8 mouse cellular contexts compared by ENCODE assay signal in genomic region chr7:105580627-105581089, GRCm38 (mm10). TPM values are rescaled to one million over a fixed set of nuclear protein-coding genes. Genes with fewer than 3 reads are reported as not detected.
A peak's percentile ranks its signal among the peaks of the same experiment; 100 is the strongest.
DNase-seq lines count a peak whose midpoint lies in the region; ATAC-seq and TF ChIP-seq lines count a peak whose summit lies in the region.

No protein-coding gene starts in this region.

- H3K4me2 ChIP-seq in hindbrain, embryonic 11.5 days (replicated peaks; ENCODE audit: low read depth, low read length): peak overlapping the region; percentile 41
- H3K4me2 ChIP-seq in liver, postnatal 0 days (ENCODE audit: low read depth, low read length): peak overlapping the region; percentile 95

- no peak for TF ChIP-seq CTCF in E14TG2a.4 (conservative IDR thresholded peaks at IDR 0.05; ENCODE audit: low read length)
- TF ChIP-seq CTCF in liver, postnatal 0 days (IDR thresholded peaks at IDR 0.05; ENCODE audit: low read depth): no peak

- no peak for TF ChIP-seq EP300 in liver, postnatal 0 days (IDR thresholded peaks at IDR 0.05; ENCODE audit: low read depth)

- H3K9ac ChIP-seq in hindbrain, embryonic 11.5 days (ENCODE audit: low read depth, low read length): peak overlapping the region; percentile 84
- no peak overlapping the region; the same call in 1 of the 2 replicates for H3K9ac ChIP-seq in liver, postnatal 0 days (replicated peaks)

- DNase-seq in gastrocnemius, postnatal 10 days: peak; percentile 21
- DNase-seq in gastrocnemius, postnatal 4 days (ENCODE audit: low spot score in 2 of 2): no peak
- DNase-seq in embryo, embryonic 10.5 days (ENCODE audit: low spot score): peak; percentile 71
- peak; percentile 61 for DNase-seq in hindbrain, embryonic 11.5 days (ENCODE audit: low spot score)
- DNase-seq in liver, postnatal 0 days: no peak
- DNase-seq in ovary, postnatal 10 days (ENCODE audit: low spot score): no peak
- no peak for DNase-seq in thymus, postnatal 0 days (ENCODE audit: low spot score)

- H3K27me3 ChIP-seq in E14TG2a.4 (ENCODE audit: insufficient read depth, low read length): peaks cover 26% of the 10 kb centered on the region; the same call in 1 of the 2 replicates
- no peaks in the 10 kb centered on the region for H3K27me3 ChIP-seq in hindbrain, embryonic 11.5 days (ENCODE audit: control insufficient read depth, insufficient read depth, low read length)
- H3K27me3 ChIP-seq in liver, postnatal 0 days (ENCODE audit: insufficient read depth, low read length): peaks cover 10% of the 10 kb centered on the region; the same call in 1 of the 2 replicates

- H3K4me3 ChIP-seq in E14TG2a.4 (replicated peaks; ENCODE audit: low read length): peak overlapping the region; percentile 88
- H3K4me3 ChIP-seq in hindbrain, embryonic 11.5 days (ENCODE audit: low read depth, low read length): peak overlapping the region; percentile 76
- H3K4me3 ChIP-seq in liver, postnatal 0 days (ENCODE audit: low read depth, low read length): peak overlapping the region; percentile 69

- WGBS in hindbrain, embryonic 11.5 days: under 1% methylated on average over 16 of the region's 22 CpGs
- 13% methylated on average over 15 of the region's 22 CpGs for WGBS in liver, postnatal 0 days (ENCODE audit: insufficient replicate concordance)

- H3K36me3 ChIP-seq in E14TG2a.4 (ENCODE audit: insufficient read depth, low read length): no peaks in the 10 kb centered on the region
- no peaks in the 10 kb centered on the region for H3K36me3 ChIP-seq in hindbrain, embryonic 11.5 days (ENCODE audit: control insufficient read depth, insufficient read depth, low read length)
- no peaks in the 10 kb centered on the region for H3K36me3 ChIP-seq in liver, postnatal 0 days (replicated peaks; ENCODE audit: insufficient read depth, low read length)

- peak; percentile 74 for ATAC-seq in hindbrain, embryonic 11.5 days (ENCODE audit: low FRiP score)
- no peak for ATAC-seq in liver, postnatal 0 days

- H3K4me1 ChIP-seq in E14TG2a.4 (replicated peaks; ENCODE audit: low read depth, low read length): peaks cover 10% of the 10 kb centered on the region
- H3K4me1 ChIP-seq in hindbrain, embryonic 11.5 days (replicated peaks; ENCODE audit: control insufficient read depth, insufficient read depth, low read length): no peaks in the 10 kb centered on the region
- peaks cover 5% of the 10 kb centered on the region; the same call in 1 of the 2 replicates for H3K4me1 ChIP-seq in liver, postnatal 0 days (ENCODE audit: insufficient read depth)

- peak overlapping the region; percentile 91 for H3K27ac ChIP-seq in hindbrain, embryonic 11.5 days (ENCODE audit: low read depth, low read length)
- H3K27ac ChIP-seq in liver, postnatal 0 days (ENCODE audit: low read depth): no peak overlapping the region

- no peaks in the 10 kb centered on the region for H3K9me3 ChIP-seq in E14TG2a.4 (ENCODE audit: low read length)
- H3K9me3 ChIP-seq in hindbrain, embryonic 11.5 days (ENCODE audit: control insufficient read depth, low read length): no peaks in the 10 kb centered on the region
- H3K9me3 ChIP-seq in liver, postnatal 0 days (ENCODE audit: low read length): no peaks in the 10 kb centered on the region

RNA-seq across cellular contexts. Expression of gene Apbb1, which starts 0.8 kb away (rescaled TPM):
- 10 to 100 TPM; 10.6 to 13.0 TPM for total RNA-seq in gastrocnemius, postnatal 10 days (2021)
- 10 to 100 TPM; 15.0 to 16.6 TPM for total RNA-seq in gastrocnemius, postnatal 4 days (2021)
- polyA plus RNA-seq in hindbrain, embryonic 11.5 days (2014; fragmentation: Nextera tagmentation; extraction: Ambion mirVana): 94.6 and 112 TPM in 2 replicates
- polyA plus RNA-seq in liver, postnatal 0 days (2015; fragmentation: Nextera tagmentation; extraction: Ambion mirVana): 0.92 and 0.94 TPM in 2 replicates
- polyA plus RNA-seq in thymus, postnatal 0 days (2015; fragmentation: Nextera tagmentation; extraction: Ambion mirVana): 6.5 and 7.7 TPM in 2 replicates

RNA-seq across cellular contexts. Expression of gene Hpx, which starts 19.3 kb away (rescaled TPM):
- 1 to 10 TPM in 1 of 2 experiments, not detected in 1; 2.5 TPM for total RNA-seq in gastrocnemius, postnatal 10 days (2021)
- 1 to 10 TPM in 1 of 2 experiments, under 1 TPM in 1; 0.66 to 9.8 TPM for total RNA-seq in gastrocnemius, postnatal 4 days (2021)
- not detected in 2 replicates for polyA plus RNA-seq in hindbrain, embryonic 11.5 days (2014; fragmentation: Nextera tagmentation; extraction: Ambion mirVana)
- polyA plus RNA-seq in liver, postnatal 0 days (2015; fragmentation: Nextera tagmentation; extraction: Ambion mirVana): 2,004 and 2,190 TPM in 2 replicates
- 0.35 and 0.74 TPM in 2 replicates for polyA plus RNA-seq in thymus, postnatal 0 days (2015; fragmentation: Nextera tagmentation; extraction: Ambion mirVana)

RNA-seq across cellular contexts. Expression of gene Smpd1, which starts 26.5 kb away (rescaled TPM):
- total RNA-seq in gastrocnemius, postnatal 10 days (2021): 10 to 100 TPM; 42.9 to 44.0 TPM
- 10 to 100 TPM; 36.3 to 39.2 TPM for total RNA-seq in gastrocnemius, postnatal 4 days (2021)
- polyA plus RNA-seq in hindbrain, embryonic 11.5 days (2014; fragmentation: Nextera tagmentation; extraction: Ambion mirVana): 51.2 and 52.5 TPM in 2 replicates
- polyA plus RNA-seq in liver, postnatal 0 days (2015; fragmentation: Nextera tagmentation; extraction: Ambion mirVana): 21.6 and 24.0 TPM in 2 replicates
- 24.3 and 25.6 TPM in 2 replicates for polyA plus RNA-seq in thymus, postnatal 0 days (2015; fragmentation: Nextera tagmentation; extraction: Ambion mirVana)

RNA-seq across cellular contexts. Expression of gene Trim3, which starts 52.7 kb away (rescaled TPM):
- total RNA-seq in gastrocnemius, postnatal 10 days (2021): 10 to 100 TPM; 18.8 to 29.4 TPM
- total RNA-seq in gastrocnemius, postnatal 4 days (2021): 10 to 100 TPM; 26.2 to 34.9 TPM
- 31.2 and 34.3 TPM in 2 replicates for polyA plus RNA-seq in hindbrain, embryonic 11.5 days (2014; fragmentation: Nextera tagmentation; extraction: Ambion mirVana)
- polyA plus RNA-seq in liver, postnatal 0 days (2015; fragmentation: Nextera tagmentation; extraction: Ambion mirVana): 3.0 and 4.0 TPM in 2 replicates
- polyA plus RNA-seq in thymus, postnatal 0 days (2015; fragmentation: Nextera tagmentation; extraction: Ambion mirVana): 4.2 TPM in 2 replicates

RNA-seq across cellular contexts. Expression of gene Timm10b, which starts 59.2 kb away (rescaled TPM):
- 10 to 100 TPM; 67.5 to 79.0 TPM for total RNA-seq in gastrocnemius, postnatal 10 days (2021)
- total RNA-seq in gastrocnemius, postnatal 4 days (2021): 10 to 100 TPM; 78.9 to 88.0 TPM
- polyA plus RNA-seq in hindbrain, embryonic 11.5 days (2014; fragmentation: Nextera tagmentation; extraction: Ambion mirVana): 146 and 148 TPM in 2 replicates
- polyA plus RNA-seq in liver, postnatal 0 days (2015; fragmentation: Nextera tagmentation; extraction: Ambion mirVana): 117 and 121 TPM in 2 replicates
- polyA plus RNA-seq in thymus, postnatal 0 days (2015; fragmentation: Nextera tagmentation; extraction: Ambion mirVana): 273 and 277 TPM in 2 replicates

Comparison
In these comparisons a context has a peak if more than half of its experiments do, and no peak if none do; other contexts are left out.
1. DNase-seq: peak in gastrocnemius, postnatal 10 days (single experiment), embryo, embryonic 10.5 days (single experiment) and hindbrain, embryonic 11.5 days (single experiment); none in gastrocnemius, postnatal 4 days (0 of 2), liver, postnatal 0 days (single experiment), ovary, postnatal 10 days (single experiment) and thymus, postnatal 0 days (single experiment).
2. RNA of gene Apbb1, which starts 0.8 kb away (polyA plus RNA-seq): 94.6 to 112 TPM in hindbrain, embryonic 11.5 days; 6.5 to 7.7 TPM in thymus, postnatal 0 days and 0.92 to 0.94 TPM in liver, postnatal 0 days; every median in the first group is over 10 times any median in the second.
3. RNA of gene Hpx, which starts 19.3 kb away (polyA plus RNA-seq): 2,004 to 2,190 TPM in liver, postnatal 0 days; 0.35 to 0.74 TPM in thymus, postnatal 0 days and not detected in hindbrain, embryonic 11.5 days; every median in the first group is over 1,000 times any median in the second.
4. Peak in every context shown above with its lines, with median percentiles within 50 percentile points of each other: H3K4me3 ChIP-seq.